Mouse (Mus musculus) midbrain, embryonic 12.5 days (tissue): Measurements from ENCODE around the gene Rcc1. TPM values are rescaled to one million over a fixed set of nuclear protein-coding genes. Genes with fewer than 3 reads are reported as not detected.

Source experiments
- ATAC-seq: fragments of 200-750 bp; cut with Nextera tagmentation; 2 replicates; pipeline ENCODE4 v1.8.0; 2017; ENCODE audit warnings: low read depth, moderate TSS enrichment, moderate library complexity; ENCODE audit not compliant: low FRiP score
- H3K27ac ChIP-seq: fragments of 300-500 bp; sonication (generic); replicated peaks from 2 replicates; pipeline ENCODE4 v1.5.1; 2016; ENCODE audit warnings: mild to moderate bottlenecking
- H3K27me3 ChIP-seq: fragments of 300-500 bp; sonication (generic); 2 replicates; pipeline ENCODE4 v1.6.1; 2016; ENCODE audit warnings: mild to moderate bottlenecking
- H3K36me3 ChIP-seq: fragments of 300-500 bp; sonication (generic); 2 replicates; pipeline ENCODE4 v1.6.1; 2016
- H3K4me1 ChIP-seq: fragments of 300-500 bp; sonication (generic); 2 replicates; pipeline ENCODE4 v1.6.1; 2016
- H3K4me2 ChIP-seq: fragments of 300-500 bp; sonication (generic); replicated peaks from 2 replicates; pipeline ENCODE4 v1.6.1; 2016; ENCODE audit warnings: mild to moderate bottlenecking, moderate library complexity
- H3K4me3 ChIP-seq: fragments of 300-500 bp; sonication (generic); 2 replicates; pipeline ENCODE4 v1.5.1; 2016; ENCODE audit warnings: mild to moderate bottlenecking
- H3K9ac ChIP-seq: fragments of 300-500 bp; sonication (generic); replicated peaks from 2 replicates; pipeline ENCODE4 v1.6.1; 2016; ENCODE audit warnings: mild to moderate bottlenecking, moderate library complexity
- H3K9me3 ChIP-seq: fragments of 300-500 bp; sonication (generic); 2 replicates; pipeline ENCODE4 v1.6.1; 2016; ENCODE audit warnings: mild to moderate bottlenecking
- WGBS: fragments of 180-500 bp; shearing (Covaris S2); methylation state at CpG from one replicate; pipeline ENCODE4 v1.1.7; 2016; 5-methylcytosine and 5-hydroxymethylcytosine counted together
- polyA plus RNA-seq: library from polyadenylated mRNA; unstranded; fragments of >200 nt; fragmentation: Nextera tagmentation; extraction: Ambion mirVana; gene quantifications from 2 replicates; pipeline ENCODE4 v1.2.1, GENCODE M21; 2016

Rcc1 gene
- 90.2 and 92.9 TPM in 2 replicates for polyA plus RNA-seq

GRCm38 (mm10) chr4:132353481-132353885, at the start of gene Rcc1:
Gene Rcc1, minus strand, starts transcription at chr4:132353605.
- peaks cover 22% of the 10 kb centered on the region for H3K36me3 ChIP-seq
- no peaks in the 10 kb centered on the region for H3K9me3 ChIP-seq
- H3K27me3 ChIP-seq: no peaks in the 10 kb centered on the region
- H3K9ac ChIP-seq: peak within 1 kb of the TSS; percentile 85
- H3K4me1 ChIP-seq: peaks cover 15% of the 10 kb centered on the region
- peak within 1 kb of the TSS; percentile 90 for H3K27ac ChIP-seq
- under 1% methylated on average over 31 of the region's 31 CpGs for WGBS
- peak within 1 kb of the TSS; percentile 87 for H3K4me2 ChIP-seq
- ATAC-seq: peak; percentile 91
- peak within 1 kb of the TSS; percentile 82 for H3K4me3 ChIP-seq

- Histone ChIP-seq H3K36me3 (no peaks in the 10 kb centered on the region), H3K9ac (no peak overlapping the region), H3K4me1 (peaks cover 9% of the 10 kb centered on the region; the same call in 1 of the 2 replicates), H3K27me3 (no peaks in the 10 kb centered on the region), H3K4me2 (no peak overlapping the region), H3K9me3 (no peaks in the 10 kb centered on the region), H3K27ac (no peak overlapping the region), H3K4me3 (no peak overlapping the region)
- 94% methylated on average over 9 of the region's 9 CpGs for WGBS
- no peak for ATAC-seq
These were observed 47.6 kb upstream of the Rcc1 start for GRCm38 (mm10) chr4:132401016-132401415.

GRCm38 (mm10) chr4:132398863-132399262, 45.5 kb upstream of the Rcc1 start:
- no peak overlapping the region for H3K4me3 ChIP-seq
- H3K27me3 ChIP-seq: no peaks in the 10 kb centered on the region
- WGBS: 85% methylated on average over 5 of the region's 5 CpGs
- peaks cover 9% of the 10 kb centered on the region; the same call in 1 of the 2 replicates for H3K4me1 ChIP-seq
- no peaks in the 10 kb centered on the region for H3K36me3 ChIP-seq
- no peaks in the 10 kb centered on the region for H3K9me3 ChIP-seq
- H3K4me2 ChIP-seq: no peak overlapping the region
- no peak for ATAC-seq
- H3K27ac ChIP-seq: no peak overlapping the region
- H3K9ac ChIP-seq: no peak overlapping the region

GRCm38 (mm10) chr4:132398045-132398774, 44.8 kb upstream of the Rcc1 start:
- Histone ChIP-seq H3K36me3 (no peaks in the 10 kb centered on the region), H3K9ac (no peak overlapping the region; the same call in 1 of the 2 replicates), H3K4me2 (0 out of 2 replicates have a peak overlapping the region, but pooled peaks have one; percentile 16), H3K4me1 (peaks cover 9% of the 10 kb centered on the region; the same call in 1 of the 2 replicates), H3K9me3 (no peaks in the 10 kb centered on the region), H3K4me3 (no peak overlapping the region), H3K27ac (no peak overlapping the region), H3K27me3 (no peaks in the 10 kb centered on the region)
- no peak for ATAC-seq
- 38% methylated on average over 11 of the region's 11 CpGs for WGBS

GRCm38 (mm10) chr4:132397120-132397519, 43.7 kb upstream of the Rcc1 start:
- H3K4me2 ChIP-seq: no peak overlapping the region
- H3K4me1 ChIP-seq: peaks cover 9% of the 10 kb centered on the region; the same call in 1 of the 2 replicates
- WGBS: 98% methylated on average over 3 of the region's 3 CpGs
- H3K9ac ChIP-seq: no peak overlapping the region
- no peaks in the 10 kb centered on the region for H3K27me3 ChIP-seq
- no peak overlapping the region for H3K4me3 ChIP-seq
- no peak overlapping the region for H3K27ac ChIP-seq
- no peaks in the 10 kb centered on the region for H3K36me3 ChIP-seq
- no peaks in the 10 kb centered on the region for H3K9me3 ChIP-seq
- ATAC-seq: no peak

- no peaks in the 10 kb centered on the region for H3K27me3 ChIP-seq
- no peaks in the 10 kb centered on the region for H3K36me3 ChIP-seq
- 90% methylated on average over 7 of the region's 7 CpGs for WGBS
- no peak overlapping the region for H3K9ac ChIP-seq
- no peak overlapping the region for H3K4me2 ChIP-seq
- no peak overlapping the region for H3K27ac ChIP-seq
- peaks cover 9% of the 10 kb centered on the region; the same call in 1 of the 2 replicates for H3K4me1 ChIP-seq
- no peak for ATAC-seq
- H3K9me3 ChIP-seq: no peaks in the 10 kb centered on the region
- H3K4me3 ChIP-seq: no peak overlapping the region
These were observed 42.8 kb upstream of the Rcc1 start for GRCm38 (mm10) chr4:132396251-132396650.

GRCm38 (mm10) chr4:132391063-132391740, 37.8 kb upstream of the Rcc1 start:
- 93% methylated on average over 8 of the region's 8 CpGs for WGBS
- Histone ChIP-seq H3K27ac (no peak overlapping the region), H3K4me2 (no peak overlapping the region), H3K36me3 (no peaks in the 10 kb centered on the region), H3K9ac (no peak overlapping the region), H3K9me3 (no peaks in the 10 kb centered on the region), H3K27me3 (no peaks in the 10 kb centered on the region), H3K4me3 (no peak overlapping the region), H3K4me1 (no peaks in the 10 kb centered on the region)
- no peak for ATAC-seq

- no peak for ATAC-seq
- Histone ChIP-seq H3K9me3 (no peaks in the 10 kb centered on the region), H3K36me3 (peaks cover 10% of the 10 kb centered on the region), H3K4me2 (no peak overlapping the region), H3K27me3 (no peaks in the 10 kb centered on the region), H3K4me3 (no peak overlapping the region), H3K9ac (no peak overlapping the region), H3K27ac (no peak overlapping the region), H3K4me1 (no peaks in the 10 kb centered on the region)
- 91% methylated on average over 4 of the region's 4 CpGs for WGBS
These were observed 35.9 kb upstream of the Rcc1 start for GRCm38 (mm10) chr4:132389302-132389701.

GRCm38 (mm10) chr4:132387617-132388016, 34.2 kb upstream of the Rcc1 start:
- H3K27ac ChIP-seq: no peak overlapping the region
- no peak for ATAC-seq
- 85% methylated on average over 5 of the region's 5 CpGs for WGBS

GRCm38 (mm10) chr4:132386846-132387245, 33.4 kb upstream of the Rcc1 start:
- Histone ChIP-seq H3K27me3 (no peaks in the 10 kb centered on the region), H3K4me1 (no peaks in the 10 kb centered on the region), H3K27ac (no peak overlapping the region), H3K9me3 (no peaks in the 10 kb centered on the region), H3K36me3 (peaks cover 14% of the 10 kb centered on the region), H3K4me2 (no peak overlapping the region), H3K4me3 (no peak overlapping the region), H3K9ac (no peak overlapping the region)
- ATAC-seq: no peak
- 92% methylated on average over 7 of the region's 7 CpGs for WGBS

More at GRCm38 (mm10) chr4:132387617-132388016, 34.2 kb upstream of the Rcc1 start:
- Histone ChIP-seq H3K4me1 (no peaks in the 10 kb centered on the region), H3K27me3 (no peaks in the 10 kb centered on the region), H3K9me3 (no peaks in the 10 kb centered on the region), H3K4me3 (no peak overlapping the region), H3K9ac (no peak overlapping the region), H3K36me3 (peaks cover 10% of the 10 kb centered on the region), H3K4me2 (no peak overlapping the region)

- ATAC-seq: no peak
- Histone ChIP-seq H3K27me3 (no peaks in the 10 kb centered on the region), H3K4me1 (no peaks in the 10 kb centered on the region), H3K4me2 (no peak overlapping the region), H3K4me3 (no peak overlapping the region), H3K36me3 (peaks cover 15% of the 10 kb centered on the region), H3K9ac (no peak overlapping the region), H3K27ac (no peak overlapping the region), H3K9me3 (no peaks in the 10 kb centered on the region)
- WGBS: 84% methylated on average over 8 of the region's 8 CpGs
These were observed 32.5 kb upstream of the Rcc1 start for GRCm38 (mm10) chr4:132385771-132386410.

- Histone ChIP-seq H3K36me3 (peaks cover 17% of the 10 kb centered on the region), H3K9me3 (no peaks in the 10 kb centered on the region), H3K9ac (no peak overlapping the region), H3K4me2 (no peak overlapping the region), H3K4me1 (no peaks in the 10 kb centered on the region), H3K27me3 (no peaks in the 10 kb centered on the region), H3K4me3 (no peak overlapping the region), H3K27ac (no peak overlapping the region)
- ATAC-seq: no peak
- 83% methylated on average over 3 of the region's 3 CpGs for WGBS
These were observed 30.1 kb upstream of the Rcc1 start for GRCm38 (mm10) chr4:132383455-132383854.
